Comparison of ENCODE assay signal across 21 mouse cellular contexts in genomic region chr5:122971438-122971837, GRCm38 (mm10). TPM values are rescaled to one million over a fixed set of nuclear protein-coding genes. Genes with fewer than 3 reads are reported as not detected.
DNase-seq lines count a peak whose midpoint lies in the region; ATAC-seq and TF ChIP-seq lines count a peak whose summit lies in the region.
"Had no signal": no experiment of that assay in that cellular context is flagged by ENCODE, and none has a peak within 500 bp of the region (broad histone marks: within the 10 kb centered on the region; RNA-seq: fewer than 3 reads in every experiment).

No protein-coding gene starts in this region.

- TF ChIP-seq CTCF in liver, embryonic 14.5 days (IDR thresholded peaks at IDR 0.05; ENCODE audit: low read depth), result no peak

- H3K9me3 ChIP-seq in hindbrain, embryonic 14.5 days (ENCODE audit: control insufficient read depth, low read length), result no peaks in the 10 kb centered on the region
- no peaks in the 10 kb centered on the region for H3K9me3 ChIP-seq in hindbrain, embryonic 10.5 days
- H3K9me3 ChIP-seq in midbrain, embryonic 11.5 days (ENCODE audit: control insufficient read depth, low read length), result no peaks in the 10 kb centered on the region
- H3K9me3 ChIP-seq in midbrain, embryonic 15.5 days, result no peaks in the 10 kb centered on the region
- no peaks in the 10 kb centered on the region for H3K9me3 ChIP-seq in liver, embryonic 14.5 days (ENCODE audit: control insufficient read depth, low read length)
- H3K9me3 ChIP-seq: embryonic facial prominence, embryonic 12.5 days; limb, embryonic 12.5 days; midbrain, embryonic 12.5 days had no signal

- H3K27ac ChIP-seq in hindbrain, embryonic 14.5 days, result 0 out of 2 replicates have a peak overlapping the region, but pooled peaks have one; percentile 28
- no peak overlapping the region for H3K27ac ChIP-seq in hindbrain, embryonic 10.5 days
- no peak overlapping the region for H3K27ac ChIP-seq in midbrain, embryonic 11.5 days (ENCODE audit: low read depth, low read length)
- no peak overlapping the region for H3K27ac ChIP-seq in midbrain, embryonic 15.5 days
- no peak overlapping the region for H3K27ac ChIP-seq in liver, embryonic 14.5 days
- H3K27ac ChIP-seq: embryonic facial prominence, embryonic 12.5 days; limb, embryonic 12.5 days; midbrain, embryonic 12.5 days had no signal

- no peak overlapping the region for H3K9ac ChIP-seq in hindbrain, embryonic 14.5 days
- no peak overlapping the region for H3K9ac ChIP-seq in midbrain, embryonic 11.5 days (ENCODE audit: low read length)
- H3K9ac ChIP-seq in midbrain, embryonic 15.5 days, result no peak overlapping the region
- H3K9ac ChIP-seq in liver, embryonic 14.5 days (replicated peaks), result no peak overlapping the region
- H3K9ac ChIP-seq: embryonic facial prominence, embryonic 12.5 days; limb, embryonic 12.5 days; midbrain, embryonic 12.5 days had no signal

- ATAC-seq in hindbrain, embryonic 14.5 days (ENCODE audit: low FRiP score), result no peak
- ATAC-seq in midbrain, embryonic 11.5 days (ENCODE audit: low FRiP score), result no peak
- ATAC-seq in midbrain, embryonic 15.5 days (replicated peaks), result no peak
- ATAC-seq in liver, embryonic 14.5 days (ENCODE audit: insufficient read depth), result peak; percentile 57; the same call in 1 of the 2 replicates
- ATAC-seq: hindbrain, embryonic 16.5 days; intestine, embryonic 16.5 days had no signal

- no peaks in the 10 kb centered on the region for H3K36me3 ChIP-seq in hindbrain, embryonic 14.5 days (replicated peaks; ENCODE audit: control insufficient read depth, insufficient read depth)
- H3K36me3 ChIP-seq in hindbrain, embryonic 10.5 days, result peaks cover 30% of the 10 kb centered on the region
- H3K36me3 ChIP-seq in midbrain, embryonic 11.5 days (ENCODE audit: control insufficient read depth, insufficient read depth, low read length), result 0 out of 2 replicates have a peak, but pooled peaks cover 2% of the 10 kb centered on the region
- H3K36me3 ChIP-seq in midbrain, embryonic 15.5 days (replicated peaks), result no peaks in the 10 kb centered on the region
- H3K36me3 ChIP-seq in liver, embryonic 14.5 days (replicated peaks; ENCODE audit: control insufficient read depth, insufficient read depth, low read depth), result no peaks in the 10 kb centered on the region
- H3K36me3 ChIP-seq: embryonic facial prominence, embryonic 12.5 days; midbrain, embryonic 12.5 days had no signal

- H3K4me2 ChIP-seq in hindbrain, embryonic 14.5 days (replicated peaks), result no peak overlapping the region
- no peak overlapping the region for H3K4me2 ChIP-seq in midbrain, embryonic 11.5 days
- H3K4me2 ChIP-seq in midbrain, embryonic 15.5 days, result no peak overlapping the region
- no peak overlapping the region for H3K4me2 ChIP-seq in liver, embryonic 14.5 days (ENCODE audit: low read depth)
- H3K4me2 ChIP-seq: embryonic facial prominence, embryonic 12.5 days; limb, embryonic 12.5 days; midbrain, embryonic 12.5 days had no signal

- no peaks in the 10 kb centered on the region for H3K27me3 ChIP-seq in hindbrain, embryonic 14.5 days (ENCODE audit: control insufficient read depth, insufficient read depth, low read length)
- H3K27me3 ChIP-seq in hindbrain, embryonic 10.5 days (ENCODE audit: insufficient read depth, poor library complexity, severe bottlenecking), result no peaks in the 10 kb centered on the region
- no peaks in the 10 kb centered on the region for H3K27me3 ChIP-seq in midbrain, embryonic 11.5 days (ENCODE audit: control insufficient read depth, insufficient read depth, low read length)
- no peaks in the 10 kb centered on the region for H3K27me3 ChIP-seq in midbrain, embryonic 15.5 days (replicated peaks)
- H3K27me3 ChIP-seq in liver, embryonic 14.5 days (ENCODE audit: control insufficient read depth, insufficient read depth, low read length), result no peaks in the 10 kb centered on the region
- H3K27me3 ChIP-seq: embryonic facial prominence, embryonic 12.5 days; limb, embryonic 12.5 days; midbrain, embryonic 12.5 days had no signal

- TF ChIP-seq EP300 in liver, embryonic 14.5 days (IDR thresholded peaks at IDR 0.05; ENCODE audit: low read depth), result peak; percentile 58

- no peaks in the 10 kb centered on the region for H3K4me1 ChIP-seq in hindbrain, embryonic 14.5 days (replicated peaks; ENCODE audit: control insufficient read depth, insufficient read depth, low read length)
- no peaks in the 10 kb centered on the region for H3K4me1 ChIP-seq in hindbrain, embryonic 10.5 days (replicated peaks)
- H3K4me1 ChIP-seq in midbrain, embryonic 11.5 days (ENCODE audit: control insufficient read depth, insufficient read depth, low read length), result no peaks in the 10 kb centered on the region
- H3K4me1 ChIP-seq in midbrain, embryonic 15.5 days, result no peaks in the 10 kb centered on the region
- peaks cover 13 to 15% of the 10 kb centered on the region in 2 experiments for H3K4me1 ChIP-seq in liver, embryonic 14.5 days (replicated peaks; ENCODE audit: control insufficient read depth in 2 of 2, insufficient read depth in 2 of 2, low read length in 1 of 2)
- H3K4me1 ChIP-seq: embryonic facial prominence, embryonic 12.5 days; limb, embryonic 12.5 days; midbrain, embryonic 12.5 days had no signal

- WGBS in hindbrain, embryonic 14.5 days, result 85% methylated on average over 4 of the region's 4 CpGs
- WGBS in hindbrain, embryonic 10.5 days, result 91% methylated on average over 4 of the region's 4 CpGs
- 93% methylated on average over 4 of the region's 4 CpGs for WGBS in midbrain, embryonic 11.5 days
- 87% methylated on average over 4 of the region's 4 CpGs for WGBS in midbrain, embryonic 15.5 days
- 70% methylated on average over 4 of the region's 4 CpGs for WGBS in liver, embryonic 14.5 days (ENCODE audit: insufficient replicate concordance)

- no peak overlapping the region for H3K4me3 ChIP-seq in hindbrain, embryonic 14.5 days (replicated peaks; ENCODE audit: low read length)
- H3K4me3 ChIP-seq in hindbrain, embryonic 10.5 days, result no peak overlapping the region
- H3K4me3 ChIP-seq in midbrain, embryonic 11.5 days (ENCODE audit: low read depth, low read length), result no peak overlapping the region
- H3K4me3 ChIP-seq in midbrain, embryonic 15.5 days, result no peak overlapping the region
- H3K4me3 ChIP-seq in liver, embryonic 14.5 days (ENCODE audit: insufficient read depth in 1 of 2, low read depth in 2 of 2, low read length in 2 of 2), result no peak overlapping the region
- H3K4me3 ChIP-seq: embryonic facial prominence, embryonic 12.5 days; erythroblast, embryonic 14.5 days; limb, embryonic 12.5 days; midbrain, embryonic 12.5 days had no signal

- no peak for DNase-seq in hindbrain, embryonic 14.5 days (ENCODE audit: low spot score)
- no peak for DNase-seq in hindbrain, embryonic 10.5 days (ENCODE audit: low spot score)
- DNase-seq in midbrain, embryonic 11.5 days (ENCODE audit: low spot score, missing footprints), result peak; percentile 64
- DNase-seq in brain, adult 2 months (ENCODE audit: low read depth, low spot score), result peak; percentile 72
- DNase-seq in liver, embryonic 14.5 days (ENCODE audit: low read depth in 3 of 3, low spot score in 3 of 3), result peak in 2 of 3 experiments; percentile 47 to 54
- DNase-seq in urinary bladder, postnatal 4 days (ENCODE audit: low spot score in 2 of 2), result no peak
- DNase-seq in ovary, postnatal 36 days (ENCODE audit: low spot score), result no peak
- DNase-seq: adrenal gland, adult 2 months; B cell, adult 2 months; gastrocnemius, postnatal 25 days; kidney, postnatal 36 days; lung, adult 2 months; retina, postnatal 1 day; thymus, postnatal 25 days had no signal

RNA-seq across cellular contexts. Expression of gene Kdm2b, which starts 18.2 kb away (rescaled TPM):
- 80.8 and 87.1 TPM in 2 replicates for polyA plus RNA-seq in hindbrain, embryonic 14.5 days (2014; fragmentation: Nextera tagmentation; extraction: Ambion mirVana)
- polyA plus RNA-seq in hindbrain, embryonic 10.5 days (2016; fragmentation: Nextera tagmentation; extraction: Ambion mirVana), result 84.6 and 92.4 TPM in 2 replicates
- 62.4 and 62.8 TPM in 2 replicates for polyA plus RNA-seq in midbrain, embryonic 11.5 days (2014; fragmentation: Nextera tagmentation; extraction: Ambion mirVana)
- polyA plus RNA-seq in midbrain, embryonic 15.5 days (2015; fragmentation: Nextera tagmentation; extraction: Ambion mirVana), result 115 and 123 TPM in 2 replicates
- 8.1 and 10.0 TPM in 2 replicates for polyA plus RNA-seq in liver, embryonic 14.5 days (2012; rRNA removed)
- polyA plus RNA-seq in liver, embryonic 14.5 days (2014; fragmentation: Nextera tagmentation; extraction: Ambion mirVana), result 11.7 and 12.3 TPM in 2 replicates

RNA-seq across cellular contexts. Expression of gene Orai1, which starts 43.4 kb away (rescaled TPM):
- 16.2 and 18.0 TPM in 2 replicates for polyA plus RNA-seq in hindbrain, embryonic 14.5 days (2014; fragmentation: Nextera tagmentation; extraction: Ambion mirVana)
- 10.2 and 11.3 TPM in 2 replicates for polyA plus RNA-seq in hindbrain, embryonic 10.5 days (2016; fragmentation: Nextera tagmentation; extraction: Ambion mirVana)
- 8.2 and 10.5 TPM in 2 replicates for polyA plus RNA-seq in midbrain, embryonic 11.5 days (2014; fragmentation: Nextera tagmentation; extraction: Ambion mirVana)
- polyA plus RNA-seq in midbrain, embryonic 15.5 days (2015; fragmentation: Nextera tagmentation; extraction: Ambion mirVana), result 11.6 and 13.6 TPM in 2 replicates
- polyA plus RNA-seq in liver, embryonic 14.5 days (2012; rRNA removed), result 7.4 and 9.2 TPM in 2 replicates
- 6.3 and 8.1 TPM in 2 replicates for polyA plus RNA-seq in liver, embryonic 14.5 days (2014; fragmentation: Nextera tagmentation; extraction: Ambion mirVana)

Comparison
In these comparisons a context has a peak if more than half of its experiments do, and no peak if none do; other contexts are left out.
1. DNase-seq: peak in midbrain, embryonic 11.5 days (single experiment), brain, adult 2 months (single experiment) and liver, embryonic 14.5 days (2 of 3); none in hindbrain, embryonic 14.5 days (single experiment), hindbrain, embryonic 10.5 days (single experiment), urinary bladder, postnatal 4 days (0 of 2) and ovary, postnatal 36 days (single experiment).